Mouse (Mus musculus) c-Kit-positive CD71-negative TER-119-negative erythroid progenitor cells, embryonic 14.5 days (primary cell): ENCODE results near the gene Ciart.
"Not testable (repeated sequence)": the region's sequence is repeated elsewhere in the genome, so short reads cannot be mapped to it uniquely, and the experiment has no call there.

Experiments used
- DNase-seq: peaks from one replicate; pipeline ENCODE4 v3.0.0-alpha.2; 2013; ENCODE audit warnings: low read depth

The Ciart gene

GRCm38 (mm10) chr3:95901616-95902372 lies 19.7 kb upstream of the Ciart start:
- no peak for DNase-seq

GRCm38 (mm10) chr3:95899800-95900524 lies 17.9 kb upstream of the Ciart start:
- no peak for DNase-seq

GRCm38 (mm10) chr3:95895501-95895900 lies 13.4 kb upstream of the Ciart start:
- not testable (repeated sequence) for DNase-seq

- DNase-seq = no peak
Measured at GRCm38 (mm10) chr3:95894317-95895160, 12.5 kb upstream of the Ciart start.

GRCm38 (mm10) chr3:95893606-95894316 lies 11.7 kb upstream of the Ciart start, which contains the start of gene Aph1a:
TSS of gene Aph1a (plus strand) at chr3:95893969.
- peak; percentile 93 for DNase-seq

GRCm38 (mm10) chr3:95893126-95893525 lies 11.1 kb upstream of the Ciart start:
- no peak for DNase-seq

- DNase-seq = no peak
Measured at GRCm38 (mm10) chr3:95892066-95893052, 10.3 kb upstream of the Ciart start.

GRCm38 (mm10) chr3:95891211-95892065 lies 9.4 kb upstream of the Ciart start, which contains the start of gene BC028528:
TSS of gene BC028528 (minus strand) at chr3:95892005.
- DNase-seq = no peak

GRCm38 (mm10) chr3:95889664-95890063 lies 7.6 kb upstream of the Ciart start:
- no peak for DNase-seq

- DNase-seq = no peak
Measured at GRCm38 (mm10) chr3:95887596-95887995, 5.5 kb upstream of the Ciart start.

- DNase-seq = no peak
Measured at GRCm38 (mm10) chr3:95884400-95884799, 2.3 kb upstream of the Ciart start.

- no peak for DNase-seq
Measured at GRCm38 (mm10) chr3:95882816-95883425, 870 bp upstream of the Ciart start.

GRCm38 (mm10) chr3:95879063-95879462 lies 3.0 kb downstream of the Ciart start:
- no peak for DNase-seq

GRCm38 (mm10) chr3:95872048-95872447 lies 10.0 kb downstream of the Ciart start:
- DNase-seq = no peak

GRCm38 (mm10) chr3:95871392-95871867 lies 10.6 kb downstream of the Ciart start, which contains the start of gene Mrps21:
TSS of gene Mrps21 (minus strand) at chr3:95871519.
- peak; percentile 79 for DNase-seq

GRCm38 (mm10) chr3:95870976-95871375 lies 11.1 kb downstream of the Ciart start:
- no peak for DNase-seq

- no peak for DNase-seq
Measured at GRCm38 (mm10) chr3:95867408-95867807, 14.6 kb downstream of the Ciart start.

- no peak for DNase-seq
Measured at GRCm38 (mm10) chr3:95866071-95866470, 16.0 kb downstream of the Ciart start.

- no peak for DNase-seq
Measured at GRCm38 (mm10) chr3:95865571-95865970, 16.5 kb downstream of the Ciart start.
